Mouse (Mus musculus) hematopoietic stem cell, adult 5-6 weeks (primary cell): ENCODE measurements around the gene Olfr222. TPM values are rescaled to one million over a fixed set of nuclear protein-coding genes. Genes with fewer than 3 reads are reported as not detected.

Experiments used
- ATAC-seq, 2 experiments: fragments of 125-278 bp in 1 of 2; replicated peaks in 1 of 2; 2 replicates each; pipeline ENCODE4 v1.8.0; 2016 to 2017; ENCODE audit warnings: inconsistent platforms in 2 of 2, mild to moderate bottlenecking in 2 of 2, moderate number of reproducible peaks in 2 of 2, low read depth in 1 of 2, moderate TSS enrichment in 1 of 2; ENCODE audit not compliant: low FRiP score in 2 of 2, poor library complexity in 2 of 2, severe bottlenecking in 2 of 2, insufficient read depth in 1 of 2, low TSS enrichment in 1 of 2
- total RNA-seq: library from RNA; stranded (forward); fragments of 172-1452, 232-1000 nt; gene quantifications from 2 replicates; pipeline ENCODE4 v1.2.3, GENCODE M21; 2017

Gene Olfr222
- total RNA-seq, 1 experiment from 2014 or later: not detected

GRCm38 (mm10) chr11:59554535-59554934, 21.5 kb downstream of the Olfr222 start:
- no peak for ATAC-seq

GRCm38 (mm10) chr11:59554127-59554526, 21.9 kb downstream of the Olfr222 start:
- no peak for ATAC-seq

GRCm38 (mm10) chr11:59544005-59544404, 32.0 kb downstream of the Olfr222 start:
- no peak for ATAC-seq

GRCm38 (mm10) chr11:59543376-59543775, 32.7 kb downstream of the Olfr222 start:
- ATAC-seq: no peak

GRCm38 (mm10) chr11:59542442-59542841, 33.6 kb downstream of the Olfr222 start:
- peak in 1 of 2 experiments; percentile 69; a peak in 1 of 4 replicates for ATAC-seq

- peak; percentile 46 to 71; a peak in 1 of 4 replicates for ATAC-seq
These were observed 34.7 kb downstream of the Olfr222 start, which contains the start of gene Nlrp3 for GRCm38 (mm10) chr11:59541324-59541723. Gene Nlrp3 (plus strand): TSS chr11:59541568.

- no peak for ATAC-seq
These were observed 35.9 kb downstream of the Olfr222 start for GRCm38 (mm10) chr11:59540123-59540522.

GRCm38 (mm10) chr11:59538387-59538786, 37.6 kb downstream of the Olfr222 start:
- 0 out of 4 replicates have a peak, but pooled peaks have one; percentile 13 to 26 for ATAC-seq

- ATAC-seq: no peak
These were observed 38.6 kb downstream of the Olfr222 start for GRCm38 (mm10) chr11:59537218-59538130.

- ATAC-seq: no peak
These were observed 44.5 kb downstream of the Olfr222 start for GRCm38 (mm10) chr11:59531562-59531961.

GRCm38 (mm10) chr11:59530870-59531535, 45.0 kb downstream of the Olfr222 start:
- ATAC-seq: no peak

GRCm38 (mm10) chr11:59530221-59530620, 45.8 kb downstream of the Olfr222 start:
- ATAC-seq: no peak

- ATAC-seq: peak; percentile 77 to 84
These were observed 49.5 kb downstream of the Olfr222 start, which contains the start of gene Zkscan17 for GRCm38 (mm10) chr11:59526472-59527080. Gene Zkscan17 (minus strand): TSS chr11:59526751.

GRCm38 (mm10) chr11:59525237-59525636, 50.8 kb downstream of the Olfr222 start:
- peak; percentile 74 to 77 for ATAC-seq

GRCm38 (mm10) chr11:59524150-59524549, 51.9 kb downstream of the Olfr222 start:
- ATAC-seq: no peak
